In genomic region chr9:57948333-57948931, GRCm38 (mm10) we compare ENCODE assay signal across 1 mouse cellular context.
TF ChIP-seq lines count a peak whose summit lies in the region.

No protein-coding gene starts in this region.

TF ChIP-seq in CH12.LX, 34 proteins besides CTCF, POLR2A, EP300 and RAD21 (continued from another document):
- no peak for TF ChIP-seq IRF4 (IDR thresholded peaks at IDR 0.05; ENCODE audit: low read depth, low read length)
- TF ChIP-seq CHD2 (IDR thresholded peaks at IDR 0.05; ENCODE audit: low read length), result no peak
- peak; percentile 45; the same call in 1 of the 2 replicates for TF ChIP-seq TCF12 (IDR thresholded peaks at IDR 0.05; ENCODE audit: low read depth, low read length)
- TF ChIP-seq ETS1 (conservative IDR thresholded peaks at IDR 0.05; ENCODE audit: low read depth, low read length), result peak; percentile 48; the same call in 1 of the 2 replicates
- no peak for TF ChIP-seq ELF1 (IDR thresholded peaks at IDR 0.05; ENCODE audit: low read depth, low read length)
- no peak for TF ChIP-seq PAX5 (IDR thresholded peaks at IDR 0.05; ENCODE audit: low read length)
- peak; percentile 77 for TF ChIP-seq ZMIZ1 (IDR thresholded peaks at IDR 0.05; ENCODE audit: low read depth, low read length)
- TF ChIP-seq GABPA (IDR thresholded peaks at IDR 0.05; ENCODE audit: insufficient replicate concordance, low read depth, low read length), result no peak
- TF ChIP-seq MAZ (IDR thresholded peaks at IDR 0.05; ENCODE audit: low read depth, low read length), result no peak
- TF ChIP-seq USF2 (conservative IDR thresholded peaks at IDR 0.05; ENCODE audit: low read depth, low read length), result no peak
- TF ChIP-seq UBTF (IDR thresholded peaks at IDR 0.05; ENCODE audit: low read depth, low read length), result no peak
- no peak for TF ChIP-seq MAX (IDR thresholded peaks at IDR 0.05; ENCODE audit: low read length)
- TF ChIP-seq ZKSCAN1 (IDR thresholded peaks at IDR 0.05; ENCODE audit: borderline replicate concordance, low read depth, low read length), result no peak
- 0 out of 2 replicates have a peak, but pooled peaks have one; percentile 24 for TF ChIP-seq SIN3A (IDR thresholded peaks at IDR 0.05; ENCODE audit: low read length)
- TF ChIP-seq ZNF384 (IDR thresholded peaks at IDR 0.05; ENCODE audit: low read depth, low read length), result no peak
- TF ChIP-seq NELFE (IDR thresholded peaks at IDR 0.05; ENCODE audit: low read depth, low read length), result no peak
- no peak for TF ChIP-seq MEF2A (IDR thresholded peaks at IDR 0.05; ENCODE audit: borderline replicate concordance, low read depth, low read length)
- peak; percentile 26; the same call in 1 of the 2 replicates for TF ChIP-seq MYC (IDR thresholded peaks at IDR 0.05; ENCODE audit: low read depth, low read length)
- 0 out of 2 replicates have a peak, but pooled peaks have one; percentile 55 for TF ChIP-seq TBP (conservative IDR thresholded peaks at IDR 0.05; ENCODE audit: low read depth, low read length)
- TF ChIP-seq POLR2AphosphoS2 (IDR thresholded peaks at IDR 0.05; ENCODE audit: low read depth, low read length), result no peak
- no peak for TF ChIP-seq USF1 (IDR thresholded peaks at IDR 0.05; ENCODE audit: low read depth, low read length)
- TF ChIP-seq JUN (IDR thresholded peaks at IDR 0.05; ENCODE audit: insufficient read depth, low read depth, low read length), result no peak
- TF ChIP-seq KAT2A (IDR thresholded peaks at IDR 0.05; ENCODE audit: insufficient replicate concordance, low read length), result 0 out of 2 replicates have a peak, but pooled peaks have one; percentile 27
- no peak for TF ChIP-seq ZC3H11A (IDR thresholded peaks at IDR 0.05; ENCODE audit: low read depth, low read length)
- TF ChIP-seq RCOR1 (conservative IDR thresholded peaks at IDR 0.05; ENCODE audit: low read depth, low read length), result no peak
- TF ChIP-seq CHD1 (IDR thresholded peaks at IDR 0.05; ENCODE audit: low read depth, low read length), result no peak; the same call in 1 of the 2 replicates
- TF ChIP-seq MAFK (IDR thresholded peaks at IDR 0.05; ENCODE audit: insufficient replicate concordance, low read length), result 0 out of 2 replicates have a peak, but pooled peaks have one; percentile 21
- TF ChIP-seq JUND (conservative IDR thresholded peaks at IDR 0.05; ENCODE audit: low read depth, low read length), result no peak
- 0 out of 2 replicates have a peak, but pooled peaks have one; percentile 7 for TF ChIP-seq BHLHE40 (IDR thresholded peaks at IDR 0.05; ENCODE audit: low read depth, low read length)
- no peak for TF ChIP-seq NRF1 (IDR thresholded peaks at IDR 0.05; ENCODE audit: low read depth, low read length)
